Mouse (Mus musculus): Measurements from ENCODE around the gene Ly6g6f.

DNA sequence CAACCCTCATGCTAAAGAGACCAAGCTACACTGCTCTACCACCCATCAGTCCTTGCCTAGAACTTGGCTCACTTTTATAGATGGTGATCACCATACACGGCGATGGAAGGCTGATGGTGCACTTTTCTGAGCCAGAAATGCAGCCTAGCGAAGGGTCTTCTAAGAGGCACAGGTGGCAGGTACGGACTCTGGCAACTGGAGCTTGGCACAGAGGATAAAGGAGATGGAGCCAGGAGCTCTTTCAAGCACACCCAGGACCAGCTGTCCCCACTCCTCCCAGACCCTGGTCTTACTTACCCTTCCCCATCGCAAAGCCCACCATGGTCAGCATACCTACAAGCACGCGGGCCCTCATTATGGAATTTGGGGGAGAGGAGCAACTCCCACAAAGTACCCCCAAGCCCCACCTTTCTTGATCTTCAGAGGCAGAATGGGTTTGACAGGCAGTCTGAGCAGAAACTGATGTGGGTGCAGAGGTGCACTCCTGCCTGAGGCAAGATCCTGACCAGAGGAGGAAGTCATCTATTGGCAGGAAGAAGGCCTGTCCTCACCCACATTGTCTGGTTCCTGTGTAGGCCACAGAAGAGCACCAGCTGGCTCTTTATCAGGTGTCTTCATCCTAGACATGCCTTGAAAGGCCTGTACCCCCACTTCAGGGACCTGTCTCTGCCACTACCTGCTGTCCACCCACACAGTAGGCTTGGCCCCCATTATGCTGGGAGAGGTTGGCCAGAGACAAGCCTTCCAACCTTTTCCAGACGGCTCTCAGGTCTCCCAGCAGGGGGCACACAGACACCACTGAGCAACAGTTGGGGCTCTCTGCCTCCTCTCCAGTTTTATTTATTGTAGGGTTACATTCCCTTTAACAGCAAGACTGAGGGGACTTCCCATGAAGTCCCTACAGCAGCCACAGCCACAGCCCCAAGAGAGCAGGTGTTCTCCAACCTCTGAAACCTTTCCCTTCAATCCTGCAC lies 29.9 kb upstream of the Ly6g6f start, which contains the start of gene Ly6g5b:
- no peak for TF ChIP-seq POLR2A (IDR thresholded peaks at IDR 0.05; ENCODE audit: insufficient read depth, low read depth, low read length)
- TF ChIP-seq CTCF (IDR thresholded peaks at IDR 0.05; ENCODE audit: insufficient read depth, low read depth, low read length) = no peak
